Mouse (Mus musculus): ENCODE results near the gene Cntd1. TPM values are rescaled to one million over a fixed set of nuclear protein-coding genes. Genes with fewer than 3 reads are reported as not detected.
"Not testable (repeated sequence)": the region's sequence is repeated elsewhere in the genome, so short reads cannot be mapped to it uniquely, and the experiment has no call there.

The Cntd1 gene
- polyA plus RNA-seq, 1 experiment from 2014 or later: 1.5 TPM

DNA sequence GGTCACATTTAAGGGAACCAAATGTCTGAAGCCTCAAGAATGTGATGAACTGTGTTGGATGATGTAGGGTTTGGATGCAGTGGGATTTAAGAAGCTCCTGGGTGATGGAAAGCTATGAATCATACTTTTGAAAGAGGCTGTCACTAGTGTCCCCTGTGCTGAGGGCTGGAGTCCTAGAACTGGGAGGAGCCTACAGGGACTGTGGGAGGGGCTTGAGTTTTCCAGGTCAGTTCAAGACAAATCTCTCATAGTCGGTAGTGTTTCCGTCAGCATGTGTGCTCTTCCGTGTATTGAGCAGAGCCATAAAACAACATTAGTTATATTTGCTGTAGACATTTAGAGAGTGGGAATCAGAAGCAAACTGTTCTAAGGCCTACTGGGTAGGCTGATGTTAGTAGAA lies 48.5 kb downstream of the Cntd1 start:
- ATAC-seq (ENCODE audit: low FRiP score): no peak
- Histone ChIP-seq H3K4me3 (no peak overlapping the region), H3K4me1 (no peaks in the 10 kb centered on the region), H3K36me3 (peaks cover 39% of the 10 kb centered on the region), H3K9me3 (replicated peaks) (no peaks in the 10 kb centered on the region), H3K9ac (no peak overlapping the region), H3K27ac (no peak overlapping the region), H3K4me2 (replicated peaks) (no peak overlapping the region), H3K27me3 (no peaks in the 10 kb centered on the region)
- WGBS: 51% methylated on average over 3 of the region's 3 CpGs

DNA sequence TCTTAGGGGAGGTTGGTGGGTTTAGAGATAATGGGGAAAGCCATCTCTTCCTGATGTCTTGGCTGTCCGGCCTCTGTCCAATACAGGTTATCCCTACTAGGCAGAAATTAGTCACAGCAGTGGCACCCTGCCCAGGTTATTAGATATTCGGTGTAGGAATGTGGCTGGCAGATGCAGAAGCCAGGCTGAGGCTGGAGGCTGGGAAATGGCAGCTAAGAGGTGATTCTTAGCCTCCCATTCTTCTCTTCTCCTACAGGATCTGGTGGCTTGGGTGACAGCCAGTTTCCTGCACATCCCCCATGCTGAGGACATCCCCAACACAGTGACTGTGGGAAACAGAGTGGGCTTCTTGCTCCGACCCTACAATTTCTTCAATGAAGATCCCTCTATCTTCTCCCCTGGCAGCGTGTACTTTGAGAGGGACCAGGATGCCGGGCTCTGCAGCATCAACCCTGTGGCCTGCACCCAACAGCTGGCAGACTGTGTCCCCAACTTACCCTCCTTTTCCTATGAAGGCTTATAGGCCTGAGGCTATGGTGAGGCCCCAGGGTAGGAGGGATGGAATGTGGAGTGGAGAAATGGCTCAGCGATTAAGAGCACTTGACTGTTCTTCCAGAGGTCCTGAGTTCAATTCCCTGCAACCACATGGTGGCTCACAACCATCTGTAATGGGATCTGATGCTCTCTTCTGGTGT lies 50.3 kb downstream of the Cntd1 start:
- Histone ChIP-seq H3K9ac (no peak overlapping the region), H3K4me2 (replicated peaks) (no peak overlapping the region), H3K27me3 (no peaks in the 10 kb centered on the region), H3K4me1 (peaks cover 4% of the 10 kb centered on the region), H3K9me3 (replicated peaks) (no peaks in the 10 kb centered on the region), H3K4me3 (no peak overlapping the region), H3K36me3 (peaks cover 21% of the 10 kb centered on the region), H3K27ac (no peak overlapping the region)
- WGBS: 79% methylated on average over 6 of the region's 6 CpGs
- ATAC-seq (ENCODE audit: low FRiP score): no peak

DNA sequence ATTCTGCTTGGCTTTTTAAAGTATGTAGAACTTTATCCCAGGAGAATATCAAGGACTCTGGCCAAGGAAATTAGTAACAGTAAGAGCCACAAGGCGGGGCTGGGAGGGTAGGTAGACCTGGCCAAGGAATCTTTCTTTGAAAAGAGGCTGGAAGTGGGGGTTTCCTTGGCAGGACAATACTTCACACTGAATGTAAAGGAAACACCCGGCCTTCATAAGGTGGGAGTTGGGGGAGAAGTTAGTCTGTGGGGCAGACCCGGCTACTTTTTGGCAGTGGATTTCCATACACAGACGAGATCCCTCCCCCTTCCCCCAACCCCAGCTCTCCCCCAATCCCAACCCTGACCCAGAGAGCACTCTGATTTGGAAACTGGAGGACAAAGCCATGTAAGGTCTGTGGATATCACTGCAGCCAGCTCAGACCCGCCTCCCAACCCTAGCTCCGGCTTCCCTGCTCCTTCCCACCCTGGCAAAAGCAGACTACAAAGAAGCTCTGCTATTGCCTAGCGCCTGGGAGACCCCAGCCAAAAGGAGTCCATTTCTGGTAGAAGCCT lies 51.6 kb downstream of the Cntd1 start, which contains the start of gene Aoc3:
Gene Aoc3 (plus strand): TSS at position 235 of the 554 bp plus-strand sequence.
- H3K27ac ChIP-seq: no peak within 1 kb of the TSS
- 69% methylated on average over 7 of the region's 7 CpGs for WGBS
- H3K4me1 ChIP-seq: peaks cover 11% of the 10 kb centered on the region
- no peak within 1 kb of the TSS for H3K4me3 ChIP-seq
- H3K27me3 ChIP-seq: no peaks in the 10 kb centered on the region
- H3K9ac ChIP-seq: no peak within 1 kb of the TSS
- no peak for ATAC-seq (ENCODE audit: low FRiP score)
- H3K9me3 ChIP-seq (replicated peaks): no peaks in the 10 kb centered on the region
- H3K4me2 ChIP-seq (replicated peaks): no peak within 1 kb of the TSS
- H3K36me3 ChIP-seq: peaks cover 7% of the 10 kb centered on the region

DNA sequence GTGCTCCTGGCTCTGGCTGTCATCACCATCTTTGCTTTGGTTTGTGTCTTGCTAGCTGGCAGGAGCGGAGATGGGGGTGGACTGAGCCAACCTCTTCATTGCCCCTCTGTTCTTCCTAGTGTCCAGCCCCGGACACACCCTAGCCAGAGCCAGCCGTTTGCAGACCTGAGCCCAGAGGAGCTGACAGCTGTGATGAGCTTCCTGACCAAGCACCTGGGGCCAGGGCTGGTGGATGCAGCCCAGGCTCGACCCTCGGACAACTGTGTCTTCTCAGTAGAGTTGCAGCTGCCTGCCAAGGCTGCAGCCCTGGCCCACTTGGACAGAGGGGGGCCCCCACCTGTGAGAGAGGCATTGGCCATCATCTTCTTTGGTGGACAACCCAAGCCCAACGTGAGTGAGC lies 52.1 kb downstream of the Cntd1 start:
- not testable (repeated sequence) for ATAC-seq (ENCODE audit: low FRiP score); H3K4me3 ChIP-seq; H3K27me3 ChIP-seq; H3K9me3 ChIP-seq (replicated peaks); H3K36me3 ChIP-seq; H3K4me2 ChIP-seq (replicated peaks); H3K27ac ChIP-seq; H3K9ac ChIP-seq
- 71% methylated on average over 6 of the region's 6 CpGs for WGBS
- peaks cover 11% of the 10 kb centered on the region for H3K4me1 ChIP-seq

DNA sequence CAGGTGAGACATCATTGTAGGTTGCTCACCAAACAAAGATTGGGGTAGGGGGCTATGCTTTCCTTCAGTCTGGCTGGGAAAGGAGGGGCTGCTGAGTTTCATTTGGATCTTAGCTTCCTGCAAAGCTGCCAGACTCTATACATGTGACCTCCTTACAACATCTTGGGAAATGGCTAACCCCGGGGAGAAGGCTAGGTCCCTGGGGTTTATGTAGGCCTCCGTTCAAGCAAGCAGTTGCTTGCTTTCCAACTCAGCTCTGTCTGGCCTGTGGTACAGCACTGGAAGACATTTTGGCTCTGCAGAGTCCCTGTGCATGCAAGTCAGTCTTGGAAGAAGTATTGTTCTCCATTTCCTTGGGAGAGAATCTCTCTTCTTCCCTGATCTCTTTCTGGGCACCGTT lies 53.7 kb downstream of the Cntd1 start:
- Histone ChIP-seq H3K4me1 (peaks cover 14% of the 10 kb centered on the region), H3K4me3 (no peak overlapping the region), H3K27ac (no peak overlapping the region), H3K27me3 (no peaks in the 10 kb centered on the region), H3K4me2 (replicated peaks) (no peak overlapping the region), H3K9ac (no peak overlapping the region), H3K36me3 (no peaks in the 10 kb centered on the region), H3K9me3 (replicated peaks) (no peaks in the 10 kb centered on the region)
- no peak for ATAC-seq (ENCODE audit: low FRiP score)
- 82% methylated on average over 3 of the region's 3 CpGs for whole genome bisulfite sequencing

DNA sequence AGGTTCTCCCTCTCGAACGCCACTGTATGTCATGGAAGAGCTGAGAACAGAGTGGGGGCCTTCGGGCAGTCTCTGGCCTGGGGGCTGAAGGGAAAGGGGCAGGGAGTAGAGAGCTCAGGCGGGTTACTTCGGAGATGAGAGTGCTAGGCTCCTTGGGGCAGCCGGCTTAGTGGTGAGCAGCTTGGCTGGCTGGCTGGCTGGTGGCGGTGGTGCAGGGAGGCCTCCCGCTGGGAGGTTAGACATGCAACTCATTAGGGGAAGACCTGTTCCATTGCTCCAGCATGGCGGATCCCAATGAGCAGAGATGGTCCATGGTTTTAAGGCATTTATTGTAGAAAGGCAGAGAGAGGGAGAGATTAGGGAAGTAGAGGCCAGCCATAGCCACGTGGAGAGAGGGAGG lies 55.2 kb downstream of the Cntd1 start:
- 27% methylated on average over 10 of the region's 10 CpGs for WGBS
- no peak overlapping the region for H3K9ac ChIP-seq
- no peak for ATAC-seq (ENCODE audit: low FRiP score)
- H3K36me3 ChIP-seq: no peaks in the 10 kb centered on the region
- no peaks in the 10 kb centered on the region for H3K9me3 ChIP-seq (replicated peaks)
- H3K4me2 ChIP-seq (replicated peaks): no peak overlapping the region
- no peak overlapping the region for H3K4me3 ChIP-seq
- no peak overlapping the region for H3K27ac ChIP-seq
- peaks cover 25% of the 10 kb centered on the region for H3K4me1 ChIP-seq
- no peaks in the 10 kb centered on the region for H3K27me3 ChIP-seq

DNA sequence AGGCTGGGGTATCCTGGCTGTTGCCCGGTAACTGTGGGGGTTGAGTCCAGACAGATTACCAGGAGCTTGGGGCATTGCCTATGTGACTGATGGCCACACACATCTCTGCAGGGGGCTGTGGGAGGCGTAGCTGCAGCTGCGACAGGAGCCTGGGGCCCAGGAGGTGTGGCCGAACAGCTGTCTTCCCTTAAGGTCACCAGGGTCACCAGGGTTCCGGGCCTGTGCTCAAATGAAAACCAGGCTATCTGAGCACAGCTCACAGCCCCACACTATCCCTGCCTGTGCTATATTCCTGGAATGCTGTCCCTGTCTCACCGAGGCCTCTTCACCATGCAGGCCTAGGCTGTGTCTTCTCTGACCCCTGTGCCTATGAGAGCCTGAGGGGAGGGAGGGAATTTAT lies 55.7 kb downstream of the Cntd1 start:
- no peaks in the 10 kb centered on the region for H3K9me3 ChIP-seq (replicated peaks)
- no peak overlapping the region for H3K27ac ChIP-seq
- no peaks in the 10 kb centered on the region for H3K36me3 ChIP-seq
- no peak overlapping the region for H3K9ac ChIP-seq
- peaks cover 25% of the 10 kb centered on the region for H3K4me1 ChIP-seq
- H3K4me2 ChIP-seq (replicated peaks): no peak overlapping the region
- H3K4me3 ChIP-seq: no peak overlapping the region
- H3K27me3 ChIP-seq: no peaks in the 10 kb centered on the region
- 7% methylated on average over 6 of the region's 6 CpGs for WGBS
- no peak for ATAC-seq (ENCODE audit: low FRiP score)

DNA sequence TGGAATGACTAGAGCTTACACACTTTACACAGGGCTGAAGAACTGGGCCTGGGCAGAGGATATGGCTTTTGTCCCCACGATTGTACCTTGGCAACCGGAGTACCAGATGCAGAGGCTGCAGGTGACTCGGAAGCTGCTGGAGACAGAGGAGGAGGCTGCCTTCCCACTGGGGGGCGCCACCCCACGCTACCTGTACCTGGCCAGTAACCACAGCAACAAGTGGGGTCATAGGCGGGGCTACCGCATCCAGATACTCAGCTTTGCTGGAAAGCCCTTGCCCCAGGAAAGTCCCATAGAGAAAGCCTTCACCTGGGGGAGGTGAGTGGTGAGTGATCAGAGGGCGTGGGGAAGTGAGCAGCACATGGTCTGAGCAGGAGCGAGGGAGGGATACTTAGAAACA lies 56.9 kb downstream of the Cntd1 start:
- 86% methylated on average over 9 of the region's 9 CpGs for WGBS
- Histone ChIP-seq H3K4me3 (no peak overlapping the region), H3K9ac (no peak overlapping the region), H3K36me3 (no peaks in the 10 kb centered on the region), H3K4me2 (replicated peaks) (no peak overlapping the region), H3K27me3 (no peaks in the 10 kb centered on the region), H3K4me1 (peaks cover 25% of the 10 kb centered on the region), H3K9me3 (replicated peaks) (no peaks in the 10 kb centered on the region), H3K27ac (no peak overlapping the region)
- no peak for ATAC-seq (ENCODE audit: low FRiP score)

DNA sequence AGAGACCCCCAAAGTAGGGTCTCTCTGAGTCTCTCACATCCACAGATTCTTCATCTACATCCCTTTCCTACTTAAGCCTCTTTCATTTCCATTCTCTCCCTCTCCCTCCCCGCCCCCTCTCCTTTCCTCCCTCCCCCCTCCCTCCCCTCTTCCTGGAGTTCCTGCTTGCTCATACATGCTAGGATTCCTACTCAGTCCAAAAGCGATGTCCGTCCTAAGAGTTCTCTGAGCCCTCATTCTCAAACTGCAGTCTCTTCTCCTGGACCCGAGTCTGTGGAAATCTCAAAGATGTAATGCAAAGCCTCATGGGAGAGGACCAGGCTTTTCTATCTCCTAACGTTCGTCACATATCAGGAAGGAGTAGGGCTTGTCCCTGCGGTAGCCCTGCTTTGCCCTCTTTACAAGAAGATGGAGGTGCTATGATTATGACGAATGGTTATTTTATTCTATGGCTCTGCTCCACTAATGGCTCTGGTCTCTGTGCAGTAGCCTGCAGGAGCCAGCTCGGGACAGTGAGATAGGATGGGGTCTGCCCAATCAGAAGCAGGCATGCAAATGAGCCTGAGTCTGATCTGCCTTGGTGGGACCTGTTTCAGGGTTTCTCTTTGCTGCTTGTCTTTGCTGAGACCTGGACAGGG lies 59.4 kb downstream of the Cntd1 start:
- Histone ChIP-seq H3K9ac (peak overlapping the region; percentile 44), H3K36me3 (no peaks in the 10 kb centered on the region), H3K4me3 (peak overlapping the region; percentile 26), H3K4me1 (peaks cover 25% of the 10 kb centered on the region), H3K4me2 (replicated peaks) (peak overlapping the region; percentile 64), H3K27ac (peak overlapping the region; percentile 71), H3K9me3 (replicated peaks) (no peaks in the 10 kb centered on the region), H3K27me3 (no peaks in the 10 kb centered on the region)
- 2% methylated on average over 9 of the region's 9 CpGs for WGBS
- ATAC-seq (ENCODE audit: low FRiP score): peak; percentile 84

Other genes with a start within 250 kb of the Cntd1 start
- gene Naglu, start 209.0 kb upstream of the Cntd1 start, polyA plus RNA-seq (2016; fragmentation: Nextera tagmentation; extraction: Ambion mirVana): 13.3 and 13.7 TPM in 2 replicates
- gene Hsd17b1, start 200.6 kb upstream of the Cntd1 start, polyA plus RNA-seq (2016; fragmentation: Nextera tagmentation; extraction: Ambion mirVana): 0.23 and 0.26 TPM in 2 replicates
- gene Coasy, start 196.4 kb upstream of the Cntd1 start, polyA plus RNA-seq (2016; fragmentation: Nextera tagmentation; extraction: Ambion mirVana): 45.6 and 51.2 TPM in 2 replicates
- 62.1 and 62.4 TPM in 2 replicates for gene Mlx, start 191.7 kb upstream of the Cntd1 start, polyA plus RNA-seq (2016; fragmentation: Nextera tagmentation; extraction: Ambion mirVana)
- gene Psmc3ip, start 183.6 kb upstream of the Cntd1 start, polyA plus RNA-seq (2016; fragmentation: Nextera tagmentation; extraction: Ambion mirVana): 30.5 and 34.3 TPM in 2 replicates
- gene Retreg3, start 159.1 kb upstream of the Cntd1 start, polyA plus RNA-seq (2016; fragmentation: Nextera tagmentation; extraction: Ambion mirVana): 23.2 and 25.1 TPM in 2 replicates
- gene Tubg1, start 159.1 kb upstream of the Cntd1 start, polyA plus RNA-seq (2016; fragmentation: Nextera tagmentation; extraction: Ambion mirVana): 81.6 and 83.2 TPM in 2 replicates
- gene Tubg2, start 123.1 kb upstream of the Cntd1 start, polyA plus RNA-seq (2016; fragmentation: Nextera tagmentation; extraction: Ambion mirVana): 10.4 and 12.9 TPM in 2 replicates
- 0.97 and 1.2 TPM in 2 replicates for gene Cntnap1, start 108.5 kb upstream of the Cntd1 start, polyA plus RNA-seq (2016; fragmentation: Nextera tagmentation; extraction: Ambion mirVana)
- 14.3 and 15.4 TPM in 2 replicates for gene Plekhh3, start 107.7 kb upstream of the Cntd1 start, polyA plus RNA-seq (2016; fragmentation: Nextera tagmentation; extraction: Ambion mirVana)
- gene Ccr10, start 103.6 kb upstream of the Cntd1 start, polyA plus RNA-seq (2016; fragmentation: Nextera tagmentation; extraction: Ambion mirVana): 0.23 and 0.61 TPM in 2 replicates
- 17.3 and 18.5 TPM in 2 replicates for gene Ezh1, start 52.5 kb upstream of the Cntd1 start, polyA plus RNA-seq (2016; fragmentation: Nextera tagmentation; extraction: Ambion mirVana)
- 60.1 and 62.2 TPM in 2 replicates for gene Ramp2, start 33.0 kb upstream of the Cntd1 start, polyA plus RNA-seq (2016; fragmentation: Nextera tagmentation; extraction: Ambion mirVana)
- 90.9 and 97.4 TPM in 2 replicates for gene Vps25, start 25.3 kb upstream of the Cntd1 start, polyA plus RNA-seq (2016; fragmentation: Nextera tagmentation; extraction: Ambion mirVana)
- gene Wnk4, start 18.4 kb upstream of the Cntd1 start, polyA plus RNA-seq (2016; fragmentation: Nextera tagmentation; extraction: Ambion mirVana): 8.5 and 9.5 TPM in 2 replicates
- 195 and 210 TPM in 2 replicates for gene Coa3, start 102 bp downstream of the Cntd1 start, polyA plus RNA-seq (2016; fragmentation: Nextera tagmentation; extraction: Ambion mirVana)
- gene Becn1, start 23.3 kb downstream of the Cntd1 start, polyA plus RNA-seq (2016; fragmentation: Nextera tagmentation; extraction: Ambion mirVana): 154 and 158 TPM in 2 replicates
- 157 and 169 TPM in 2 replicates for gene Psme3, start 37.2 kb downstream of the Cntd1 start, polyA plus RNA-seq (2016; fragmentation: Nextera tagmentation; extraction: Ambion mirVana)
- 2.4 and 3.5 TPM in 2 replicates for gene Aoc2, start 46.1 kb downstream of the Cntd1 start, polyA plus RNA-seq (2016; fragmentation: Nextera tagmentation; extraction: Ambion mirVana)
- gene Aoc3, start 51.6 kb downstream of the Cntd1 start, polyA plus RNA-seq (2016; fragmentation: Nextera tagmentation; extraction: Ambion mirVana): 0.07 TPM in 1 of 2 replicates, not detected in the other
- gene G6pc, start 88.5 kb downstream of the Cntd1 start, polyA plus RNA-seq (2016; fragmentation: Nextera tagmentation; extraction: Ambion mirVana): not detected in 2 replicates
- 77.7 and 79.0 TPM in 2 replicates for gene Aarsd1, start 138.6 kb downstream of the Cntd1 start, polyA plus RNA-seq (2016; fragmentation: Nextera tagmentation; extraction: Ambion mirVana)
- gene Gm27029, start 145.8 kb downstream of the Cntd1 start, polyA plus RNA-seq (2016; fragmentation: Nextera tagmentation; extraction: Ambion mirVana): 7.4 and 8.1 TPM in 2 replicates
- 27.6 and 29.4 TPM in 2 replicates for gene Rundc1, start 146.1 kb downstream of the Cntd1 start, polyA plus RNA-seq (2016; fragmentation: Nextera tagmentation; extraction: Ambion mirVana)
- 3.0 and 5.9 TPM in 2 replicates for gene Ptges3l, start 146.3 kb downstream of the Cntd1 start, polyA plus RNA-seq (2016; fragmentation: Nextera tagmentation; extraction: Ambion mirVana)
- 320 and 344 TPM in 2 replicates for gene Rpl27, start 163.3 kb downstream of the Cntd1 start, polyA plus RNA-seq (2016; fragmentation: Nextera tagmentation; extraction: Ambion mirVana)
- gene Ifi35, start 169.4 kb downstream of the Cntd1 start, polyA plus RNA-seq (2016; fragmentation: Nextera tagmentation; extraction: Ambion mirVana): 4.2 and 5.7 TPM in 2 replicates
- gene Rnd2, start 186.0 kb downstream of the Cntd1 start, polyA plus RNA-seq (2016; fragmentation: Nextera tagmentation; extraction: Ambion mirVana): 112 and 121 TPM in 2 replicates
- gene Vat1, start 187.2 kb downstream of the Cntd1 start, polyA plus RNA-seq (2016; fragmentation: Nextera tagmentation; extraction: Ambion mirVana): 94.8 and 95.7 TPM in 2 replicates